Mouse (Mus musculus) adrenal gland, adult 8-10 months (tissue): ENCODE results near the gene Fcho1. TPM values are rescaled to one million over a fixed set of nuclear protein-coding genes. Genes with fewer than 3 reads are reported as not detected.
A peak's percentile ranks its signal among the peaks of the same experiment; 100 is the strongest.
"Not testable (repeated sequence)": the region's sequence is repeated elsewhere in the genome, so short reads cannot be mapped to it uniquely, and the experiment has no call there.

Source experiments
- DNase-seq: peaks from one replicate; pipeline ENCODE4 v3.0.0; 2022
- total RNA-seq, 4 experiments: library from RNA; stranded (reverse); gene quantifications; 2 replicates each; pipeline ENCODE4 v1.2.4; 2022

Gene Fcho1
- 1 to 10 TPM; 2.1 to 6.2 (median 3.7) TPM for total RNA-seq

GRCm38 (mm10) chr8:71725122-71725924 lies at the start of gene Fcho1:
Fcho1 (minus strand) TSS chr8:71725716.
- no peak for DNase-seq

- DNase-seq, result no peak
Observed at GRCm38 (mm10) chr8:71771336-71771735, 45.8 kb upstream of the Fcho1 start.

- no peak for DNase-seq
Observed at GRCm38 (mm10) chr8:71758816-71759215, 33.3 kb upstream of the Fcho1 start.

- not testable (repeated sequence) for DNase-seq
Observed at GRCm38 (mm10) chr8:71752881-71753552, 27.5 kb upstream of the Fcho1 start.

GRCm38 (mm10) chr8:71752263-71752662 lies 26.7 kb upstream of the Fcho1 start:
- not testable (repeated sequence) for DNase-seq

- DNase-seq, result peak; percentile 43
Observed at GRCm38 (mm10) chr8:71751337-71751886, 25.9 kb upstream of the Fcho1 start.

GRCm38 (mm10) chr8:71749321-71750075 lies 24.0 kb upstream of the Fcho1 start:
- DNase-seq, result not testable (repeated sequence)

- not testable (repeated sequence) for DNase-seq
Observed at GRCm38 (mm10) chr8:71747082-71747481, 21.6 kb upstream of the Fcho1 start.

GRCm38 (mm10) chr8:71745322-71745721 lies 19.8 kb upstream of the Fcho1 start:
- no peak for DNase-seq

- DNase-seq, result no peak
Observed at GRCm38 (mm10) chr8:71742783-71743182, 17.3 kb upstream of the Fcho1 start.

- DNase-seq, result no peak
Observed at GRCm38 (mm10) chr8:71741687-71742114, 16.2 kb upstream of the Fcho1 start.

GRCm38 (mm10) chr8:71741226-71741625 lies 15.7 kb upstream of the Fcho1 start:
- no peak for DNase-seq

GRCm38 (mm10) chr8:71738316-71738715 lies 12.8 kb upstream of the Fcho1 start:
- not testable (repeated sequence) for DNase-seq

- peak; percentile 64 for DNase-seq
Observed at GRCm38 (mm10) chr8:71731652-71732230, 6.2 kb upstream of the Fcho1 start.

- DNase-seq, result no peak
Observed at GRCm38 (mm10) chr8:71728826-71729620, 3.5 kb upstream of the Fcho1 start.

GRCm38 (mm10) chr8:71728240-71728785 lies 2.8 kb upstream of the Fcho1 start:
- DNase-seq, result no peak

- DNase-seq, result no peak
Observed at GRCm38 (mm10) chr8:71724389-71724788, 1.1 kb downstream of the Fcho1 start.

- DNase-seq, result no peak
Observed at GRCm38 (mm10) chr8:71723047-71723551, 2.4 kb downstream of the Fcho1 start.

- DNase-seq, result no peak
Observed at GRCm38 (mm10) chr8:71719928-71720457, 5.5 kb downstream of the Fcho1 start.

GRCm38 (mm10) chr8:71719218-71719617 lies 6.3 kb downstream of the Fcho1 start:
- no peak for DNase-seq

GRCm38 (mm10) chr8:71718252-71718651 lies 7.3 kb downstream of the Fcho1 start:
- no peak for DNase-seq
